Mouse (Mus musculus): ENCODE measurements around the gene Gldc.

DNA sequence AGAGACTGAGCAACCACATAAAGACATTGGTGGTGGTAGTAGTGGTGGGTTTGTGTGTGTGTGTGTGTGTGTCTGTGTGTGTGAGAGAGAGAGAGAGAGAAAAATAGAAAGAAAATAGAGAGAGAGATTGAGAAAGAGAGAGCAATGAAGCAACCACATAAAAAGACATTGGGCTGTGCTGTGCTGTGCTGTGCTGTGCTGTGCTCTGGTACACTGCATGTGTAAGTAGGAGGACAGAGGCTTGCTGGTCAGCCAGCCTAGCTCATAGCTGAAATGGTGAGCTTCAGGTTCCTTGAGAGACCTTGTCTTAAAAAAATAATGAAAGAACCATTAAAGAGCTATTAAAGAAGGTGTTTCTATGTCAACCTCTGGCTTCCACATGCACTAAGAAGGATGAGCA is 66.6 kb downstream of the Gldc start:
- TF ChIP-seq POLR2A (IDR thresholded peaks at IDR 0.05; ENCODE audit: borderline replicate concordance, control insufficient read depth, low read depth, low read length), result no peak
- TF ChIP-seq CTCF (IDR thresholded peaks at IDR 0.05; ENCODE audit: control insufficient read depth, insufficient read depth, low read length), result no peak

All from bone marrow, adult 2 months (tissue).